Mouse (Mus musculus): ENCODE measurements at regions not wholly inside any gene's neighbourhood (a gene's known extent, or its start where the extent isn't known, plus 50 kb on each side); places are given as distances from the start of the nearest gene placed in this dataset.

DNA sequence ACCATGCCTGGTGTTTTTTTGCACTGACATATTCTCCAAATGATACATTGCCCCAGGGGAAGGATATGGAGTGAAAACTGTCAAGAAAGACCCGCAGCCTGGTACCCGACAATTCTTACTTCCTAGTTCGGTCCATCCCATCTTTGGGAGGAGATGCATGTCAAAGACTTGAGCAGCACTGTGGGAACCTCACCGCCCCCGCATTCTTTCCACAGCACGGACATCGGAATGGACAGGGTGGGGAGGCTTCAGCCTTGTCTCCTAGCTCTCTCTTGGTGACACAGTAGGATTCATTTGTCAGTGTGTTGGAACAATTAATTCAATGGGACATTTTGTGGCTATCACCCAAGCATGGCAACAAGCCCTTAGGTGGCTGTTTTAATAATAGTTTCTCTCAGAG, 62.9 kb upstream of the 1700024P04Rik start:
- WGBS, result 66% methylated on average over 7 of the region's 7 CpGs
- no peak for TF ChIP-seq CTCF (conservative IDR thresholded peaks at IDR 0.05; ENCODE audit: insufficient read depth, insufficient read length, low read depth, low read length)
- TF ChIP-seq POLR2A (IDR thresholded peaks at IDR 0.05; ENCODE audit: low read depth, low read length), result no peak
- no peaks in the 10 kb centered on the region for H3K36me3 ChIP-seq (ENCODE audit: control insufficient read depth, insufficient read depth, low read length)

DNA sequence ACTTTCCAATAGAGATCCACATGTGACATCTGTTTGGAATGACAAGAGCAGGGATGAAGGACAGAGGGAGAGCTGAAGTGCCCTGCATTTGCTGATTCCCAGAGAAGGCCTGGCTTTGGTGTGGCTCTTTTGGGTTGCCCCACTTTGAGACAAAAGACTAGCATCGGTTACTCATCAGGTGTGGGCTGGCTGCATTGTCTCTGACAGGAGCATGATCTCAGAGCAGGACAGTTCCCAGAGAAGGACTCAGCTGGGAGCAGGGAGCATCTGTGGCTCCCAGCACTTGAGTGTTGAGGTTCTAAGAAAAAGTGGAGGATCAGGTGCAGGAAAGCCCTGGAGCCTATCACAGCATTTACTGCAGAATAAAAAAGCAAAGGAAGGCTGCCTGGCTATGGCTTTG, 62.4 kb upstream of the 1700024P04Rik start:
- Histone ChIP-seq H3K27ac (ENCODE audit: insufficient read depth, low read depth, low read length) (no peak overlapping the region), H3K27me3 (replicated peaks; ENCODE audit: control insufficient read depth, insufficient read depth, low read length) (no peaks in the 10 kb centered on the region)
- 65% methylated on average over 1 of the region's 1 CpGs for WGBS

More for the DNA sequence above, 62.9 kb upstream of the 1700024P04Rik start:
- no peaks in the 10 kb centered on the region for H3K27me3 ChIP-seq (replicated peaks; ENCODE audit: control insufficient read depth, insufficient read depth, low read length)
- no peak overlapping the region for H3K4me3 ChIP-seq (ENCODE audit: insufficient read depth, low read depth, low read length)
- peaks cover 5% of the 10 kb centered on the region for H3K4me1 ChIP-seq (ENCODE audit: control insufficient read depth, insufficient read depth, low read length)
- DNase-seq, result no peak
- H3K27ac ChIP-seq (ENCODE audit: insufficient read depth, low read depth, low read length), result no peak overlapping the region

DNA sequence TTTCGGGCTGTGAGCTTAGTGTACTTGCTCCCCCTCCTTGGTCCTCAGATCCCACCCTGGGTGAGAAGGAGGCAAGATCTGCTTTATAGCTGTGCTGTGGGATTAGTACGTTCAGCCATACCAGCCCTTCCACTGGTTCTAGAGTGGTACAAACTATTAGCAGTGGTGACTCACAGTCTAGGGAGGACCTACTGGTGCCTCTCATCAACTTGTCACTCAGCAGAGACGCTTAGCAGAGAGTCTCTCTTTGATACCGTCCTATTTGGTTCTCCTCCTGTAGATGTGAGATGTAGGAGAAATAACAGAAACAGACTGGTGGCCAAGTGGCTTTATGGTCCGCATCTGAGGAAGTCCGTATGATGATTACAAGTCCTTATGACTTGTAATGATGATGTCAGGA, 57.7 kb upstream of the 1700024P04Rik start:
- no peaks in the 10 kb centered on the region for H3K36me3 ChIP-seq (ENCODE audit: control insufficient read depth, insufficient read depth, low read length)
- DNase-seq, result no peak
- H3K4me3 ChIP-seq (ENCODE audit: insufficient read depth, low read depth, low read length), result no peak overlapping the region
- peaks cover 2% of the 10 kb centered on the region for H3K4me1 ChIP-seq (ENCODE audit: control insufficient read depth, insufficient read depth, low read length)
- TF ChIP-seq POLR2A (IDR thresholded peaks at IDR 0.05; ENCODE audit: low read depth, low read length) (no peak), CTCF (conservative IDR thresholded peaks at IDR 0.05; ENCODE audit: insufficient read depth, insufficient read length, low read depth, low read length) (no peak)
- 93% methylated on average over 6 of the region's 6 CpGs for WGBS
- no peak overlapping the region for H3K27ac ChIP-seq (ENCODE audit: insufficient read depth, low read depth, low read length)
- H3K27me3 ChIP-seq (replicated peaks; ENCODE audit: control insufficient read depth, insufficient read depth, low read length), result no peaks in the 10 kb centered on the region

More for the DNA sequence above, 62.4 kb upstream of the 1700024P04Rik start:
- no peak for DNase-seq
- H3K36me3 ChIP-seq (ENCODE audit: control insufficient read depth, insufficient read depth, low read length), result no peaks in the 10 kb centered on the region
- no peak overlapping the region for H3K4me3 ChIP-seq (ENCODE audit: insufficient read depth, low read depth, low read length)
- TF ChIP-seq POLR2A (IDR thresholded peaks at IDR 0.05; ENCODE audit: low read depth, low read length) (no peak), CTCF (conservative IDR thresholded peaks at IDR 0.05; ENCODE audit: insufficient read depth, insufficient read length, low read depth, low read length) (no peak)
- H3K4me1 ChIP-seq (ENCODE audit: control insufficient read depth, insufficient read depth, low read length), result peaks cover 5% of the 10 kb centered on the region

DNA sequence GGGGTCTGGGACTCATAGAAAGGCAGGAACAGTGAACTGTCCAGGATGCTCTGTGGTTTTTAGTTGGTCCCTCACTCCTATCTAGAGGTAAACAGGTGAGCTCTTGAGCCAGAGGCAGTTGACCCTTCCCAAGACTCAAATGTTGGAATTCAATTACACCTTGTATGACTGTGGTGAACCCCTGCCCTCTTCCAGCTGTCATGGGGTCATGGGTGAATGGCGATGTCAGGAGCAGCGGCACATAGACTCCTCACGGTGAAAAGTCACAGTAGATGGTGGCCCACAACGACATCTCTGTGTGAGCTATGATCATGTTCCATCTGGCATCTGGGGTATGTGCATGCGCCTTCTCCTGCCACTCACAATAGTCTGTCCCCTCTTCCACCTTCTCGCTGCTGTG, 56.9 kb upstream of the 1700024P04Rik start:
- no peak overlapping the region for H3K27ac ChIP-seq (ENCODE audit: insufficient read depth, low read depth, low read length)
- H3K36me3 ChIP-seq (ENCODE audit: control insufficient read depth, insufficient read depth, low read length), result no peaks in the 10 kb centered on the region
- peaks cover 2% of the 10 kb centered on the region for H3K4me1 ChIP-seq (ENCODE audit: control insufficient read depth, insufficient read depth, low read length)
- WGBS, result 85% methylated on average over 6 of the region's 6 CpGs
- H3K4me3 ChIP-seq (ENCODE audit: insufficient read depth, low read depth, low read length), result no peak overlapping the region
- no peaks in the 10 kb centered on the region for H3K27me3 ChIP-seq (replicated peaks; ENCODE audit: control insufficient read depth, insufficient read depth, low read length)
- TF ChIP-seq CTCF (conservative IDR thresholded peaks at IDR 0.05; ENCODE audit: insufficient read depth, insufficient read length, low read depth, low read length) (no peak), POLR2A (IDR thresholded peaks at IDR 0.05; ENCODE audit: low read depth, low read length) (no peak)
- DNase-seq, result no peak

DNA sequence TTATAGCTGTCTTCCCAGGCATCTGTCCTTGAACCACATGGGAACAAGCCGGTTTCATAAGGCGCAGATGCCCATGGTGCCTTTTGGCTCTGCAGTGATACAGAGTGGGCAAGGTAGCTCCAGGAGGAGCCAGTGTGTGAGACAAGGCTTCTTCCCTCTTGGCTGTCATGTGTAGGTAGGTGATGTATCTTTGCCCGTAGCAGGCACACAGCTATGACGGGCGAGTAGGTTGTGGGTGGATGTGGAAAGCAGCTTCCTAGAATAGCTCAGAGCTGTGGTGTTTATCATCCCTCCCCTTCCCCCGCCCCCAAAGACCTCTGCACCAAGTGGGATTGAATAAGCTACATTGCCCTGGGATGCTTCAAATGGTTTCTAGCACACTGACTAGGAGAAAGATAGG, 56.5 kb upstream of the 1700024P04Rik start:
- TF ChIP-seq CTCF (conservative IDR thresholded peaks at IDR 0.05; ENCODE audit: insufficient read depth, insufficient read length, low read depth, low read length) (no peak), POLR2A (IDR thresholded peaks at IDR 0.05; ENCODE audit: low read depth, low read length) (no peak)

DNA sequence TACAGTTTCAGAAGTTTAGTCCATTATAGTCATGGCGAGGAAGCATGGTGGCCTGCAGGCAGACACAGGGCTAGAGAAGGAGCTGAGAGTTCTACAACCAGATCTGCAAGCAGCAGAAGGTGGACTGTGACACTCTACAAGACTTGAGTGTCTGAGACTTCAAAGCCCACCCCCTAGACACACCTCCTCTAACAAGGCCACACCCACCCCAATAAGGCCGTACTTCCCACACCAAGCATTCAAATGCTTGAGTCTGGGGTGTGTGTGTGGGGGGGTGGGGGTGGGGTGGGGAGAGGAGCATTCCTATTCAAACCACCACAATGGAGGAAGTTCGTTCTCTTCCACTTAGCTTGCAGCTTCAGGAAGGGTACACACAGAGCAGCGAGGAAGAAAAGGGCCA, 55.8 kb upstream of the 1700024P04Rik start:
- no peak for TF ChIP-seq CTCF (conservative IDR thresholded peaks at IDR 0.05; ENCODE audit: insufficient read depth, insufficient read length, low read depth, low read length)
- TF ChIP-seq POLR2A (IDR thresholded peaks at IDR 0.05; ENCODE audit: low read depth, low read length), result no peak
- Histone ChIP-seq H3K36me3 (ENCODE audit: control insufficient read depth, insufficient read depth, low read length) (no peaks in the 10 kb centered on the region), H3K27ac (ENCODE audit: insufficient read depth, low read depth, low read length) (no peak overlapping the region), H3K4me1 (ENCODE audit: control insufficient read depth, insufficient read depth, low read length) (peaks cover 2% of the 10 kb centered on the region), H3K4me3 (ENCODE audit: insufficient read depth, low read depth, low read length) (no peak overlapping the region), H3K27me3 (replicated peaks; ENCODE audit: control insufficient read depth, insufficient read depth, low read length) (no peaks in the 10 kb centered on the region)
- 86% methylated on average over 4 of the region's 4 CpGs for WGBS
- DNase-seq, result no peak

More for the DNA sequence above, 56.5 kb upstream of the 1700024P04Rik start:
- no peaks in the 10 kb centered on the region for H3K36me3 ChIP-seq (ENCODE audit: control insufficient read depth, insufficient read depth, low read length)
- no peak for DNase-seq
- H3K27ac ChIP-seq (ENCODE audit: insufficient read depth, low read depth, low read length), result no peak overlapping the region
- 93% methylated on average over 6 of the region's 6 CpGs for WGBS
- H3K27me3 ChIP-seq (replicated peaks; ENCODE audit: control insufficient read depth, insufficient read depth, low read length), result no peaks in the 10 kb centered on the region
- no peak overlapping the region for H3K4me3 ChIP-seq (ENCODE audit: insufficient read depth, low read depth, low read length)
- H3K4me1 ChIP-seq (ENCODE audit: control insufficient read depth, insufficient read depth, low read length), result peaks cover 2% of the 10 kb centered on the region

DNA sequence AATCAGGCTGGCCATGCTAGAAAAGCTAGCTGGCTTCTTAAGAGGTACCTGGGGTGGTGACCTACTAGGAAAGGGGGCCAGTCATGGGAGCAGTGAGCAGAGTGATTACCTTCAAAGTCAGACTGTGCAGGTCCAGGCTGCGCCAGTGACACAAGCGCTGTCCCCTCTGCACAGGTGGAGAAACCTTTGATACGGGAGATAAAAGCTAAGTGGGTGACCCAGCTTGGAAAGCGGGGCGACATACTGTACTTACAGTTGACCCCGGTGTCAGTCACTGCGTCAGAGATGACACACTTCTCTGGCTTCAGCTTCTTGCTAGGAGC, 54.7 kb upstream of the 1700024P04Rik start:
- no peaks in the 10 kb centered on the region for H3K27me3 ChIP-seq (replicated peaks; ENCODE audit: control insufficient read depth, insufficient read depth, low read length)
- WGBS, result 87% methylated on average over 7 of the region's 7 CpGs
- no peaks in the 10 kb centered on the region for H3K36me3 ChIP-seq (ENCODE audit: control insufficient read depth, insufficient read depth, low read length)
- no peak for DNase-seq
- peaks cover 2% of the 10 kb centered on the region for H3K4me1 ChIP-seq (ENCODE audit: control insufficient read depth, insufficient read depth, low read length)
- TF ChIP-seq POLR2A (IDR thresholded peaks at IDR 0.05; ENCODE audit: low read depth, low read length) (no peak), CTCF (conservative IDR thresholded peaks at IDR 0.05; ENCODE audit: insufficient read depth, insufficient read length, low read depth, low read length) (no peak)
- H3K27ac ChIP-seq (ENCODE audit: insufficient read depth, low read depth, low read length), result no peak overlapping the region
- H3K4me3 ChIP-seq (ENCODE audit: insufficient read depth, low read depth, low read length), result no peak overlapping the region

All from kidney, adult 2 months (tissue).